Mouse (Mus musculus): ENCODE results near the gene Pou2f2. TPM values are rescaled to one million over a fixed set of nuclear protein-coding genes. Genes with fewer than 3 reads are reported as not detected.
"Not testable (repeated sequence)": the region's sequence is repeated elsewhere in the genome, so short reads cannot be mapped to it uniquely, and the experiment has no call there.

Pou2f2 gene
- total RNA-seq, 2 experiments from 2014 or later, result 7.1 to 11.8 TPM

DNA sequence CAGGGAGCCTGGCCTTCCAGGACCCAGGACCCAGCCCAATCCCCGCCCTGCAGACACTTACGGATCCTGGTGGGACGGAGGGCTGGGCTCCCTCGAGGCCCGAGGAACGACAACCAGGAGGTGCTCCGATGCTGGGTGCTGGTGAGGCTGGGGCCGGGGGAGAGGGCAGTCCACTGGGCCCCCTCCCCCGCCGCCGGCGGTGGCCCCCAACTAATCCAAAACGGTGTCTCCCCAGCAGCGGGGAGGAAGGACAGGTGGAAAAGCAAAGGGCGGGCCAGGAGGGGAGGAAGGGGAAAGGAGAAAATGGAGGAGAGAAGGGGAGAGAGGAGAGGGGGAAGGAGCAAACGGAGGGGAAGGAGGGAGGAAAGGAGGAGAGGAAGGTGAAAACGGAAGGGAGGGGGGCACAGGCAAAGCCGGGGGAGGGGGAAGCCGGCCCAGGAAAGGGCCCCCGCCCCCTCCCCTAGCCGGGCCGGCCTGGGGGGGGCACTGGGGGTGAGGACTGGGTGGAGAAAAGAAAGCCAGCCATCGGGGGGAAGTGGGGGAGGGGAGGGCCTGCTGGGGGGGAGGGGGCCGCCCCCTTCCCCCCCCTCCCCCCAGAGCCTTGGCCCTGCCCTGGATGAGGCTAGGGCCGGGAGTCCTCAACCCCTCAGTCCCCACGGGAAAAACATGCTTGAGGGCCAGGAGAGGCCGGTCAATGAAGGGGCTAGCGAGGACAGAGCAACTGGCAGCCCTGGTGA lies 107.4 kb downstream of the Pou2f2 start, which contains the start of the genes Grik5 and Zfp574:
Gene Grik5 (minus strand): TSS at position 368 of the 737 bp plus-strand sequence.
Gene Zfp574 (plus strand): TSS at position 589 of the 737 bp plus-strand sequence.
- no peak for DNase-seq (ENCODE audit: extremely low spot score in 1 of 2, low spot score in 1 of 2)

DNA sequence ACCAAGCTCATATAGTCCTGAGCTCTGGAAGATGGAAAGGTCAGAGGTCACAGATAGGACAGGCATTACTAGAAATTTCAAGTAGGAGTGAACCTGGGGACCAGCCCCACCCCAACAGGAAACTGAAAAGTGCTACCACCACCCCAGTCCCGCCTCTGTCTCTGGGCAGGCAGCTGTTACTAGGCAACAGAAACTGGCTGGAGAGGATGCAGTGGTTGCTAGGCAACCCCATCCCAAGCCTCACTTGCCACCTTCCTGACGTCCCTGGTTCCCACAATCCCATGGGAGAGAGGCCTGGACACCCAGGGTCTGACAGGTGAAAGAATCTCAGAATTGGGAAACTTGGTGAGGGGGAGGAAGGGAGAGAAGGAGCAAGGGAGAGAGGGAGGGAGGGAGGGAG lies 110.8 kb downstream of the Pou2f2 start:
- no peak for DNase-seq (ENCODE audit: extremely low spot score in 1 of 2, low spot score in 1 of 2)

GRCm38 (mm10) chr7:25067909-25068656 lies 111.4 kb downstream of the Pou2f2 start:
- no peak for DNase-seq (ENCODE audit: extremely low spot score in 1 of 2, low spot score in 1 of 2)

DNA sequence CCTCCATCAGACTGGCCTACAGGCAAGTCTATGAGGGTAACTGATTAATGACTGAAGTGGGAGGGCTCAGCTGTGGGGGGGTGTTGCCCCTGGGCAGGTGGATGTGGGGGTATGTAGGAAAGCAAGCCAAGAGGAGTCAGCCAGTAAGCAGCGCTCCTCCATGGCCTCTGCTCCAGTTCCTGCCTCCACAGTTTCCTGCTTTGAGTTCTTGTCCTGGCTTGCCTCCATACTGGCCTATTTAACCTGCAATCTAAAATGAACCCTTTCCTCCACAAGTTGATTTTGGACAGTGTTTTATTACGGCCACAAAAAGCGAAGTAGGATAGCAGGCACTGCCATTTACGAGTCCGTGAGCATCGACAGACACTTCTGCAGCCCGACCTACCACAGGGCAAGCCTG lies 112.2 kb downstream of the Pou2f2 start:
- DNase-seq (ENCODE audit: extremely low spot score in 1 of 2, low spot score in 1 of 2), result no peak

DNA sequence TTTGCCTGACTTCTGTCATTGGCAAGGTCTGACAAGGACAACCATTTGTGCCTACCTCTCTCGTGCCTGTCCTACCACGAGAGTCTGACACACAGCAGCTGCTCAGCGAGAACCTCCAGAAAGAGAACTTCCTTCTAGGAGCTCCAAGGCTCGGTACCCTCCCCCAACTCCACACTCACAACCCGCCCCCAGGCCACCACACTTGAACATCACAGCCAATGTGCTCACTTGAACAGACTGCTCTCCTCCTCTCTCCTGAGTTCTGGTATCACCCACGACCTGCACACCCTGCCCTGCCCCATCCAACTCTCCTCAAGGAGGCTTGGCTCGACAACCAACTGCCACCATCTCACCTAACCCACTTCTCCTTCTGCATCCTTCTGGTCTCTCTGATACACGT lies 115.6 kb downstream of the Pou2f2 start:
- no peak for DNase-seq (ENCODE audit: extremely low spot score in 1 of 2, low spot score in 1 of 2)

DNA sequence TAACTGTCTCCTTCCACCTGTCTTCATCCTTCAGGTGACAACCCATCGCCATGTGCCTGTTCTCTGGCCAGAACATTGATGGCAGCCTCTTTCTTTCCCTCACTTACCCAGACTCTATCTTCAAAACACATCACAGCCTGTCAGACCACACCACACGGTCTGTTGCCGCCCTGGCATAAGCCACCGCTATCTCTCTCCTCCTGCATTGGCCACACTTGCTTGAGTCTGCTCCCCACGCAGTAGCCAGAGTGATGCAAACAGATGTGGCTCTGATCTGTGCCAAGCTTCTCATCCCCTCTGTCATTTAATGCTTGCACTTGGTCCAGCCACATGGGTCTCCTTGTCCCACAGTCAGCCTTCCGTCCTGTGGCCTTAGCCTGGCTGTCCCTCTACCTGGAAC lies 116.2 kb downstream of the Pou2f2 start:
- no peak for DNase-seq (ENCODE audit: extremely low spot score in 1 of 2, low spot score in 1 of 2)

DNA sequence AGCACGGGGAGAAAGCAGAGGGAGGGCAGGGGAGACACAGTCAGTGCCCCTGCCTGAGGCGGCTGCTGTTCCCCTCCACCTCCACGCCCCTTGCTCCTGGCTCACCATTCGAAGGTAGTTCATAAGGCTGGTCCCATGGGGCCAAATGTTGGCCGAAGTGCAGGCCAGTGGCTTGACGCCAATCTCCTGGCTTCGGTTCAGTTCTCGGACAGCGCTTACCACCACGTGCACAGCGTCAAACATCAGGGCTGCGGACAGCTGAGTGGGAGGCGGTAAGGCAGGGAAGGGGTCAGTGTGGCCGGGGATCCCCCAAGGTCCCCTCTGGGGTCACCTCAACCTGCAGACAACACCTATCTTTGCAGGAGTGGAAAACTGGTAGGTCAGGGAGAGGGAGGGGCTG lies 120.7 kb downstream of the Pou2f2 start:
- no peak for DNase-seq (ENCODE audit: extremely low spot score in 1 of 2, low spot score in 1 of 2)

- DNase-seq (ENCODE audit: extremely low spot score in 1 of 2, low spot score in 1 of 2), result no peak
These were observed 121.1 kb downstream of the Pou2f2 start for GRCm38 (mm10) chr7:25058394-25058793.

DNA sequence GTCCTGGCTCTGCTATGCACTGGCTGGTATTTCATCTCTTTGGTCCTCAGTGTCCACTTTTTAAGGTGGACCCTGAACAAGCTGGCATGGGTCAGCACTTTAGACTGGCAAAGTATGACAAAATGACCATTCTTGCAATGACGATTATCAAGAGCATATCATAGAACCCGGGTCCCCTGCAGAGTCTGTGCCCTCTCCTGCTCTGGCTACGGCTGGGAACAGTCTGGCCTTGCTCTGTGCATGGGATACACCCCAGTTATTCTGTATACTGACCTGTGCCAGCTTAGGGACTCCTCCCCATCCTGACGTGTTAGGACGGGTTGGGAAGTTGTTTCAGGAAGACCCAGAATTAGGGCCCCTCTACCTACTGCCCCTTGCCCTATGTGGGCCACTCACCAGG lies 121.6 kb downstream of the Pou2f2 start:
- DNase-seq (ENCODE audit: extremely low spot score in 1 of 2, low spot score in 1 of 2), result no peak

- DNase-seq (ENCODE audit: extremely low spot score in 1 of 2, low spot score in 1 of 2), result no peak
These were observed 122.6 kb downstream of the Pou2f2 start for GRCm38 (mm10) chr7:25056951-25057350.

- DNase-seq (ENCODE audit: extremely low spot score in 1 of 2, low spot score in 1 of 2), result no peak
These were observed 126.9 kb downstream of the Pou2f2 start for GRCm38 (mm10) chr7:25052587-25052986.

DNA sequence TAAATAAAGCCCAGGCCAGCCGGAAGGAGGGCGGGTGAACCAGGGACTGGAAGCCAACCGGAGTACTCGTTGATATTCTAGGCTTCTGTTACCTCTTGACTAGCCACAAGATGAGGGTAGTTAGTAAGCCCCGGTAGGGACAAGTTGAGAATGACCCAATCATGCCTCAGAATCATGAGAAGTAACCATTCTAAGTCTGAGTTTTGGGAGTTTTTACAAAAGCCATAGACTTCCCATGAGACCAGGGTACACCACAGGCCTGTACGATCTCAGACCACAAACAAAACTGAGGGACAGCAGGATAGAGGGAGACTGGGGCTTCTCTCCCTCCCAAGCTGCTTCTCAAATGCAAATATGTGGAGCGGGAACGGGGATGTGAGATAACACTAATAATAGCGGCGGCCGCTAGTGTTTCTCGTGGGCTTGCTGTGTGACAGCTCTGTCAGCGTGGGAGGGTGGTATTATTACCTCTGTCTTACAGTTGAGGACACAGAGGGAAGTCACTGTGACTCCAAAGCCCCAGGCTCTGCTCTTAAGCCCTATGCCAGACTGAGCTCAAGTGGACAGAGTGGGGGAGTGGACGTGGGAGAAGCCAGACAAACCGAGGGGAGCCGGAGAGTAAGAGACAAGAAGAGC lies 130.1 kb downstream of the Pou2f2 start:
- no peak for DNase-seq (ENCODE audit: extremely low spot score in 1 of 2, low spot score in 1 of 2)

- no peak for DNase-seq (ENCODE audit: extremely low spot score in 1 of 2, low spot score in 1 of 2)
These were observed 132.2 kb downstream of the Pou2f2 start for GRCm38 (mm10) chr7:25047363-25047762.

DNA sequence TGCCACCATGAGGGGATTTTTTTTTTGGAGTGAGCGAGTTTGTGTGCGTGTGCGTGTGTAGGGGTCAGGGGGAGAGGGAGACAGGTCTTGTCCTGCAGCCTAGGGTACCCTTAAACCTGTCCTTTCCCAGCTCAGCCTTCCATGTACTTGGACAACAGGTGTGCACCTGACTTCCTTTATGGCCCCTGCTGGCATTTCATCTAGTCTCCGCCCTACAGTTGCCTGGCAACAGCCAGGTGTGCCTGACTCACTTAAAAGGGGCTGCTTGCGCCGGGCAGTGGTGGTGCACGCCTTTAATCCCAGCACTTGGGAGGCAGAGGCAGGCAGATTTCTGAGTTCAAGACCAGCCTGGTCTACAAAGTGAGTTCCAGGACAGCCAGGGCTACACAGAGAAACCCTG lies 134.9 kb downstream of the Pou2f2 start:
- not testable (repeated sequence) for DNase-seq (ENCODE audit: extremely low spot score in 1 of 2, low spot score in 1 of 2)

GRCm38 (mm10) chr7:25041921-25042320 lies 137.6 kb downstream of the Pou2f2 start:
- DNase-seq (ENCODE audit: extremely low spot score in 1 of 2, low spot score in 1 of 2), result no peak

Small RNAs within 50 kb of the gene (microRNA-seq; reads per million reads assigned to microRNA genes)
- gene Mir6537, result 0.18 to 0.60 reads per million in 2 experiments
- gene Mir7048, result 0 to 1.1 reads per million in 2 experiments

Other genes starting within 250 kb of the Pou2f2 start
- not detected for gene Gm4881, start 235.2 kb downstream of the Pou2f2 start, total RNA-seq (2021)
- gene Rabac1, start 207.0 kb downstream of the Pou2f2 start, total RNA-seq (2021), result 100 to 1,000 TPM; 270 to 302 TPM
- gene Atp1a3, start 173.8 kb downstream of the Pou2f2 start, total RNA-seq (2021), result 1,000 to 10,000 TPM; 2,623 to 2,665 TPM
- 100 to 1,000 TPM; 225 to 267 TPM for gene Grik5, start 107.4 kb downstream of the Pou2f2 start, total RNA-seq (2021)
- gene Zfp574, start 107.2 kb downstream of the Pou2f2 start, total RNA-seq (2021), result 10 to 100 TPM; 29.2 to 29.6 TPM
- gene Dedd2, start 40.9 kb upstream of the Pou2f2 start, total RNA-seq (2021), result 10 to 100 TPM; 24.0 to 26.4 TPM
- 10 to 100 TPM; 10.5 to 12.4 TPM for gene Zfp526, start 41.7 kb upstream of the Pou2f2 start, total RNA-seq (2021)
- gene Gsk3a, start 58.1 kb upstream of the Pou2f2 start, total RNA-seq (2021), result 100 to 1,000 TPM; 195 to 200 TPM
- gene Erf, start 71.0 kb upstream of the Pou2f2 start, total RNA-seq (2021), result 10 to 100 TPM; 44.4 to 51.1 TPM
- gene Cic, start 88.0 kb upstream of the Pou2f2 start, total RNA-seq (2021), result 100 to 1,000 TPM; 176 to 220 TPM
- gene Pafah1b3, start 118.3 kb upstream of the Pou2f2 start, total RNA-seq (2021), result 10 to 100 TPM; 19.2 to 25.2 TPM
- not detected for gene Prr19, start 121.7 kb upstream of the Pou2f2 start, total RNA-seq (2021)
- 10 to 100 TPM; 26.0 to 28.1 TPM for gene Tmem145, start 126.4 kb upstream of the Pou2f2 start, total RNA-seq (2021)
- gene Megf8, start 137.4 kb upstream of the Pou2f2 start, total RNA-seq (2021), result 10 to 100 TPM; 93.9 to 98.8 TPM
- not detected for gene Cnfn, start 190.0 kb upstream of the Pou2f2 start, total RNA-seq (2021)
- gene Lipe, start 219.0 kb upstream of the Pou2f2 start, total RNA-seq (2021), result 1 to 10 TPM; 7.0 to 7.8 TPM
- not detected for gene Cxcl17, start 233.2 kb upstream of the Pou2f2 start, total RNA-seq (2021)